29 mouse cellular contexts compared by ENCODE assay signal in the genomic region with DNA sequence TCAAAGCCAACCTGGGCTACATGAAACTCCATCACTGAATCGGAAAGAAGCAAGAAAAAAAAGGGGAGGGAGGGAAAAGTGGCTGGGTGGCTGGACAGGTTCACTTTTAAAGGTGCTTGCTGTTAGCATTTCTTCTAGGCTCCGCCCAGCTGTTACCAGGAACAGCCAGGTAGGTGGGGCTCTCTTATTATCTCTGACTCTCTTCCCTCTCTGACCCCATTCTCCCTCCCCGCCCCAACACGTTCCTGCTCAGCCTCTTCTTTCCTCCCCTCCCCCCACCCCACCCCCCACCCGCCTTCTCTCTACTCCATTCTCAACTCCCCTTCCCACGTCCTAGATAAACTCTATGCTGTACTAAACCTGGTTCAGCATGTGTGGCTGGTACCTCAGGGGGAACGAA. TPM values are rescaled to one million over a fixed set of nuclear protein-coding genes. Genes with fewer than 3 reads are reported as not detected.
A peak's percentile ranks its signal among the peaks of the same experiment; 100 is the strongest.
DNase-seq lines count a peak whose midpoint lies in the region; ATAC-seq and TF ChIP-seq lines count a peak whose summit lies in the region.
"Had no signal": no experiment of that assay in that cellular context is flagged by ENCODE, and none has a peak within 500 bp of the region (broad histone marks: within the 10 kb centered on the region; RNA-seq: fewer than 3 reads in every experiment).

No protein-coding gene starts in this region.

- no peak overlapping the region for H3K27ac ChIP-seq in ES-E14 (ENCODE audit: insufficient read depth, low read depth, low read length, poor library complexity, severe bottlenecking)
- no peak overlapping the region for H3K27ac ChIP-seq in liver, embryonic 12.5 days
- H3K27ac ChIP-seq in forebrain, embryonic 13.5 days = no peak overlapping the region
- H3K27ac ChIP-seq: embryonic facial prominence, embryonic 12.5 days; hindbrain, embryonic 15.5 days; kidney, embryonic 15.5 days; left cerebral cortex, adult 2 months; macrophage; midbrain, embryonic 15.5 days had no signal

- no peaks in the 10 kb centered on the region for H3K36me3 ChIP-seq in ES-E14 (ENCODE audit: control insufficient read depth, insufficient read depth, low read length, poor library complexity, severe bottlenecking)
- H3K36me3 ChIP-seq in liver, embryonic 12.5 days = no peaks in the 10 kb centered on the region
- no peaks in the 10 kb centered on the region for H3K36me3 ChIP-seq in forebrain, embryonic 13.5 days (ENCODE audit: poor library complexity, severe bottlenecking)
- H3K36me3 ChIP-seq: embryonic facial prominence, embryonic 12.5 days; hindbrain, embryonic 15.5 days; kidney, embryonic 15.5 days; midbrain, embryonic 15.5 days had no signal

- peak overlapping the region in 1 of 2 experiments; percentile 1; a peak in 1 of 4 replicates for H3K4me3 ChIP-seq in ES-E14 (ENCODE audit: insufficient read depth in 1 of 2, low read depth in 1 of 2, low read length in 2 of 2, poor library complexity in 1 of 2, severe bottlenecking in 1 of 2)
- H3K4me3 ChIP-seq in liver, embryonic 12.5 days = no peak overlapping the region
- no peak overlapping the region for H3K4me3 ChIP-seq in forebrain, embryonic 13.5 days
- H3K4me3 ChIP-seq: embryonic facial prominence, embryonic 12.5 days; hindbrain, embryonic 15.5 days; kidney, embryonic 15.5 days; left cerebral cortex, adult 2 months; midbrain, embryonic 15.5 days; myocyte had no signal

- peaks cover 70% of the 10 kb centered on the region for H3K27me3 ChIP-seq in liver, embryonic 12.5 days (replicated peaks)
- peaks cover 67% of the 10 kb centered on the region for H3K27me3 ChIP-seq in forebrain, embryonic 13.5 days

- ATAC-seq in liver, embryonic 12.5 days = peak; percentile 46; the same call in 1 of the 2 replicates
- no peak for ATAC-seq in forebrain, embryonic 13.5 days
- ATAC-seq: lung, postnatal 0 days; midbrain, embryonic 15.5 days; Patski had no signal

- peaks cover 0 to 9% of the 10 kb centered on the region in 2 experiments; a peak in 1 of 4 replicates for H3K4me1 ChIP-seq in ES-E14 (ENCODE audit: control insufficient read depth in 2 of 2, insufficient read depth in 2 of 2, low read length in 2 of 2, poor library complexity in 1 of 2)
- peaks cover 26% of the 10 kb centered on the region for H3K4me1 ChIP-seq in liver, embryonic 12.5 days
- peaks cover 18% of the 10 kb centered on the region for H3K4me1 ChIP-seq in forebrain, embryonic 13.5 days

- 12% methylated on average over 7 of the region's 7 CpGs for WGBS in liver, embryonic 12.5 days (ENCODE audit: insufficient replicate concordance)
- 21% methylated on average over 7 of the region's 7 CpGs for WGBS in forebrain, embryonic 13.5 days

- H3K9ac ChIP-seq in ES-E14 (ENCODE audit: insufficient read depth, low read depth, low read length, poor library complexity, severe bottlenecking) = no peak overlapping the region
- no peak overlapping the region for H3K9ac ChIP-seq in liver, embryonic 12.5 days
- no peak overlapping the region for H3K9ac ChIP-seq in forebrain, embryonic 13.5 days
- H3K9ac ChIP-seq: embryonic facial prominence, embryonic 12.5 days; hindbrain, embryonic 15.5 days; kidney, embryonic 15.5 days; midbrain, embryonic 15.5 days had no signal

- no peaks in the 10 kb centered on the region for H3K9me3 ChIP-seq in ES-E14 (ENCODE audit: control insufficient read depth, insufficient read depth, low read depth, low read length)
- no peaks in the 10 kb centered on the region for H3K9me3 ChIP-seq in liver, embryonic 12.5 days (replicated peaks)
- no peaks in the 10 kb centered on the region for H3K9me3 ChIP-seq in forebrain, embryonic 13.5 days (replicated peaks)
- H3K9me3 ChIP-seq: embryonic facial prominence, embryonic 12.5 days; hindbrain, embryonic 15.5 days; kidney, embryonic 15.5 days; midbrain, embryonic 15.5 days had no signal

- peak; percentile 47 for DNase-seq in ES-E14 (ENCODE audit: low read depth, low spot score)
- peak; percentile 19 for DNase-seq in c-Kit-positive CD71-positive TER-119-positive erythroid progenitor cells, embryonic 14.5 days (ENCODE audit: low spot score)
- DNase-seq in spleen, postnatal 4 days (ENCODE audit: low spot score in 2 of 2) = no peak
- no peak for DNase-seq in thymus, postnatal 0 days (ENCODE audit: low spot score)
- DNase-seq in embryo, embryonic 9.5 days (ENCODE audit: extremely low spot score) = no peak
- DNase-seq: adrenal gland, postnatal 14 days; B cell, adult 2 months; cerebellum, adult 11 months; cerebellum, postnatal 10 days; kidney, adult 11 months had no signal

- peak overlapping the region; percentile 27 for H3K4me2 ChIP-seq in liver, embryonic 12.5 days
- no peak overlapping the region for H3K4me2 ChIP-seq in forebrain, embryonic 13.5 days
- H3K4me2 ChIP-seq: embryonic facial prominence, embryonic 12.5 days; hindbrain, embryonic 15.5 days; kidney, embryonic 15.5 days; midbrain, embryonic 15.5 days had no signal

- in situ Hi-C loops in ES-E14 (cut with MboI; ENCODE audit: low sequenced_read_pairs in 2 of 2, unreplicated experiment in 2 of 2) = no loop called here

TF ChIP-seq in ES-E14, 5 proteins besides CTCF, POLR2A, EP300 and RAD21:
- no peak for TF ChIP-seq ZNF384 (IDR thresholded peaks at IDR 0.05; ENCODE audit: low read depth, low read length)
- no peak for TF ChIP-seq MAFK (IDR thresholded peaks at IDR 0.05; ENCODE audit: insufficient read depth, low read depth, low read length)
- no peak for TF ChIP-seq HCFC1 (IDR thresholded peaks at IDR 0.05; ENCODE audit: borderline replicate concordance, insufficient read depth, low read length)
- TF ChIP-seq CHD2 (IDR thresholded peaks at IDR 0.05; ENCODE audit: low read depth, low read length) = no peak
- no peak for TF ChIP-seq ZC3H11A (IDR thresholded peaks at IDR 0.05; ENCODE audit: borderline replicate concordance, low read depth, low read length)

RNA-seq across cellular contexts. Expression of a gene that starts 3.1 kb away (rescaled TPM):
- total RNA-seq in ES-E14 (2012; rRNA removed) = 1.5 and 2.3 TPM in 2 replicates
- 0.39 and 0.51 TPM in 2 replicates for polyA plus RNA-seq in liver, embryonic 12.5 days (2016; fragmentation: Nextera tagmentation; extraction: Ambion mirVana)
- not detected in 2 replicates for polyA plus RNA-seq in forebrain, embryonic 13.5 days (2015; fragmentation: Nextera tagmentation; extraction: Ambion mirVana)
- polyA plus RNA-seq in thymus, postnatal 0 days (2015; fragmentation: Nextera tagmentation; extraction: Ambion mirVana) = 1.1 and 1.2 TPM in 2 replicates
- total RNA-seq: adrenal gland, postnatal 14 days; gastrocnemius, adult 8-10 months; layer of hippocampus, postnatal 10 days; left cerebral cortex, adult 2 months; left cerebral cortex, postnatal 36 days had no signal
- polyA plus RNA-seq: brain, embryonic 14.5 days; embryonic facial prominence, embryonic 12.5 days; forebrain, embryonic 11.5 days; hindbrain, embryonic 15.5 days; limb, embryonic 14.5 days; lung, postnatal 0 days; midbrain, embryonic 15.5 days; neural tube, embryonic 14.5 days; urinary bladder, adult 2 months had no signal

Comparison
In these comparisons a context has a peak if more than half of its experiments do, and no peak if none do; other contexts are left out.
1. DNase-seq: peak in ES-E14 (single experiment) and c-Kit-positive CD71-positive TER-119-positive erythroid progenitor cells, embryonic 14.5 days (single experiment); none in spleen, postnatal 4 days (0 of 2), thymus, postnatal 0 days (single experiment) and embryo, embryonic 9.5 days (single experiment).